Mouse (Mus musculus): ENCODE data around the gene Agr2. TPM values are rescaled to one million over a fixed set of nuclear protein-coding genes. Genes with fewer than 3 reads are reported as not detected.

Gene Agr2
- polyA plus RNA-seq, 1 experiment from 2014 or later: not detected

DNA sequence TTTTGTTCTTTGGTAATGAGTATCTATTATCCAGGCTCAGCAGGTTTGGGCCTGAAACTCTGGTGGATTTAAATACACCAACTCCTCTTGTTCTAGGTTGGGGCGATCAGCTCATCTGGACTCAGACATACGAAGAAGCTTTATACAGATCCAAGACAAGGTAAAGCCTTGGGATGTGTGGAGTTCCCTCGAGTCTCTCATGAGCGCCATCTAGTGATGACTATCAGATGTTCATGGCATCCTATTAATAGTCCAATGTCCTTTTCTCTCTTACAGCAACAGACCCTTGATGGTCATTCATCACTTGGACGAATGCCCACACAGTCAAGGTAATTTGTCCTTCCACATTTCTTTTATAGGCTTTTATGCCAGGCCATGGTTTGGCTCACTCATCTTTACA, 3.1 kb downstream of the Agr2 start:
- Histone ChIP-seq H3K9me3 (replicated peaks) (no peaks in the 10 kb centered on the region), H3K36me3 (no peaks in the 10 kb centered on the region), H3K27me3 (ENCODE audit: low read depth, poor library complexity, severe bottlenecking) (no peaks in the 10 kb centered on the region), H3K4me3 (no peak overlapping the region), H3K4me1 (peaks cover 26% of the 10 kb centered on the region), H3K27ac (replicated peaks) (no peak overlapping the region)
- no peak for DNase-seq (ENCODE audit: low spot score)
- 30% methylated on average over 5 of the region's 5 CpGs for WGBS

DNA sequence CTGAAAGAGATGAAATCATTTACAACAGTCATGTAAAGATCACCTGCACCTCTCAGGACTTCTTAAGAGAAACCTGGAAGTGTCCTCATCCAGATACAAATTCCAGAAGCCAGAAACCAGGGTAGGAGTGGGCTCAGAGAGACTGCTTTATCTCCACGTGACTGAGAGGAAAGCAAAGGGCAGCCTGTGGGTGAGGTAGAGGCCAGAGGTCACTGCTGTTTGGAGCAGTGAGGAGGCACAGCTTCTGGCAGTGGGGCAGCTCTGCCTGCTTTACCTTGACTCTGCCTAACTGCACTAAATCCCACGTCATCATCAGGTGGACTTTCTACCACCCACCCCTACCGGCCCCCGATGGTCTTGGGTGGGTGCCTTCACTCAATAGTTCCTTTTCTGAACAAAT, 12.0 kb downstream of the Agr2 start:
- H3K36me3 ChIP-seq: no peaks in the 10 kb centered on the region
- no peaks in the 10 kb centered on the region for H3K9me3 ChIP-seq (replicated peaks)
- H3K27ac ChIP-seq (replicated peaks): no peak overlapping the region
- no peaks in the 10 kb centered on the region for H3K27me3 ChIP-seq (ENCODE audit: low read depth, poor library complexity, severe bottlenecking)
- WGBS: 72% methylated on average over 4 of the region's 4 CpGs
- no peak for DNase-seq (ENCODE audit: low spot score)
- no peak overlapping the region for H3K4me3 ChIP-seq
- peaks cover 25% of the 10 kb centered on the region for H3K4me1 ChIP-seq

- H3K36me3 ChIP-seq: no peaks in the 10 kb centered on the region
- no peaks in the 10 kb centered on the region for H3K9me3 ChIP-seq (replicated peaks)
- WGBS: 92% methylated on average over 2 of the region's 2 CpGs
- H3K4me3 ChIP-seq: no peak overlapping the region
- no peak overlapping the region for H3K27ac ChIP-seq (replicated peaks)
- DNase-seq (ENCODE audit: low spot score): no peak
- peaks cover 11% of the 10 kb centered on the region for H3K4me1 ChIP-seq
- H3K27me3 ChIP-seq (ENCODE audit: low read depth, poor library complexity, severe bottlenecking): no peaks in the 10 kb centered on the region
Measured at GRCm38 (mm10) chr12:36007581-36007980, 14.9 kb downstream of the Agr2 start.

- Histone ChIP-seq H3K4me1 (peaks cover 9% of the 10 kb centered on the region), H3K36me3 (peaks cover 4% of the 10 kb centered on the region; the same call in 1 of the 2 replicates), H3K9me3 (replicated peaks) (no peaks in the 10 kb centered on the region), H3K4me3 (no peak overlapping the region), H3K27me3 (ENCODE audit: low read depth, poor library complexity, severe bottlenecking) (no peaks in the 10 kb centered on the region), H3K27ac (replicated peaks) (no peak overlapping the region)
- DNase-seq (ENCODE audit: low spot score): no peak
- 78% methylated on average over 6 of the region's 6 CpGs for WGBS
Measured at GRCm38 (mm10) chr12:36008364-36009047, 15.8 kb downstream of the Agr2 start.

DNA sequence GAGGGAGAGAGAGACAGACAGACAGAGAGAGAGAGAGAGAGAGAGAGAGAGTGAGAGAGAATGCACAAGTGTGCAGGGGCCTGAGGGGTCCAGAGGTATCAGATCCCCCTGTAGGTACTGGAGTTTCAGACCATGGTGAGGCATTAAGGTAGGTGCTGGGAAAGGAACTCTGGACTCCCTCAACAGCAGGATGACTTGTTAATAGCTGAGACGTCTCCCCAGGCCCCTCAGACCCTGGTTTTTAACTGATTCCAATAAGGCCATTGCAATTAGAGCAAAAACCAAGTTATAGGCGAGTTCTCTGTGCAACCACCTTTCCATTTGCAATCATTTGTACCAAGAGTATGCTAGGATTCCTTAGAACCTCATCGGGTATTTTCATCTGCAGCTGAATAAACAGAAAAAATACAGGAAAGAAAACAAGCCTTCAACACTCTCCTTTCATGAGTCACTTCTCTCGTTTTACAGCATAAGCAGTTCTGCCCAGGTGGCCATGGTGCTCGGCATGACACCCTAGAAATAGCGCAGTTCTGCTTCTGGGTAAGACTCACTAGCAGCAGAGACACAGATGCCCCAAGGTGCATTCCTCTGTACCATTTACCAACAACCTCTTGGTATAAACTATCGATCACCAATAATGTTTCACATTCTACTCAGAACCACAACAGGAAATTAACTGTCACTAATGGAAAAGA, 20.7 kb downstream of the Agr2 start:
- H3K4me3 ChIP-seq: no peak overlapping the region
- no peaks in the 10 kb centered on the region for H3K27me3 ChIP-seq (ENCODE audit: low read depth, poor library complexity, severe bottlenecking)
- 79% methylated on average over 7 of the region's 7 CpGs for WGBS
- H3K27ac ChIP-seq (replicated peaks): no peak overlapping the region
- H3K4me1 ChIP-seq: no peaks in the 10 kb centered on the region
- peaks cover 49% of the 10 kb centered on the region for H3K36me3 ChIP-seq
- DNase-seq (ENCODE audit: low spot score): no peak
- no peaks in the 10 kb centered on the region; the same call in 1 of the 2 replicates for H3K9me3 ChIP-seq (replicated peaks)

DNA sequence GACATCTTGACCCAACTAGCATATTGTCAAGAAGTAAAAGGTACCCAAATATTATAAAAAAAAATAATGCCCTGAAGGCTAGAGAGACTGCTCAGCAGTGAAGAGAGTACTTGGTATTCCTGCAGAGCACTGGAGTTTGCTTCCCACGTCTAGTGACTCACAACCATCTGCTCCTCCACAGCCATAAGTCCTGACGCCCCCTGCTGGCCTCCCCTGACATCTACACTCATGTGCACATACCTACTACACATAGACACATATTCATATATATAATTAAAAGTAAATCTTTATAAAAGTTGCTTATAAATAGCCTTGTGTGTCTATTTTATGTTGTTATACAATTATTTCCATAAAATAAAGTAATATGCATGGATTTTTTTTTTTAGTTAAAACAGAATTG, 25.1 kb downstream of the Agr2 start:
- no peaks in the 10 kb centered on the region for H3K4me1 ChIP-seq
- peaks cover 87% of the 10 kb centered on the region for H3K36me3 ChIP-seq
- DNase-seq (ENCODE audit: low spot score): no peak
- no peaks in the 10 kb centered on the region; the same call in 1 of the 2 replicates for H3K9me3 ChIP-seq (replicated peaks)
- no peak overlapping the region for H3K4me3 ChIP-seq
- 80% methylated on average over 2 of the region's 2 CpGs for WGBS
- H3K27ac ChIP-seq (replicated peaks): no peak overlapping the region
- H3K27me3 ChIP-seq (ENCODE audit: low read depth, poor library complexity, severe bottlenecking): no peaks in the 10 kb centered on the region

DNA sequence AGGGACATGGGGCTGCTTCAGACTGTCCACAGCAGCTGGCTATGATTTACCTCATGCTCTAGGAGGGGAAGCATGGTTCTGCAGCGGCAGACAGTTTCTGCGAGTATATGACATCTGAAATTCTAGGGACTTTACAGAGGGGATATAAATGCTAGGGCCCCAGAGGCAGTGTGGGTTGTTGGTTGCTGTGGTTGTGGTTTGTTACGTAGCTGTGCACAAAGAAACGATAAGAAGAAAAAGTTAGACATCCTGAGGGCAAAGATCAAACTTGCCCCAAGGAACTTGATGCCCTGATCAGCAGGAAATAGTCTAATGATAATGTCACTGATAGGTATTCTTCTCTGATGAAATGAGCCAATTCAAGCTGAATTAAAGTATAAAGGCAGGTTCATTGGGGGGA, 26.9 kb downstream of the Agr2 start:
- no peaks in the 10 kb centered on the region for H3K4me1 ChIP-seq
- no peak for DNase-seq (ENCODE audit: low spot score)
- H3K4me3 ChIP-seq: no peak overlapping the region
- peaks cover 75% of the 10 kb centered on the region for H3K36me3 ChIP-seq
- no peak overlapping the region for H3K27ac ChIP-seq (replicated peaks)
- H3K27me3 ChIP-seq (ENCODE audit: low read depth, poor library complexity, severe bottlenecking): no peaks in the 10 kb centered on the region
- 88% methylated on average over 4 of the region's 4 CpGs for WGBS
- no peaks in the 10 kb centered on the region; the same call in 1 of the 2 replicates for H3K9me3 ChIP-seq (replicated peaks)

DNA sequence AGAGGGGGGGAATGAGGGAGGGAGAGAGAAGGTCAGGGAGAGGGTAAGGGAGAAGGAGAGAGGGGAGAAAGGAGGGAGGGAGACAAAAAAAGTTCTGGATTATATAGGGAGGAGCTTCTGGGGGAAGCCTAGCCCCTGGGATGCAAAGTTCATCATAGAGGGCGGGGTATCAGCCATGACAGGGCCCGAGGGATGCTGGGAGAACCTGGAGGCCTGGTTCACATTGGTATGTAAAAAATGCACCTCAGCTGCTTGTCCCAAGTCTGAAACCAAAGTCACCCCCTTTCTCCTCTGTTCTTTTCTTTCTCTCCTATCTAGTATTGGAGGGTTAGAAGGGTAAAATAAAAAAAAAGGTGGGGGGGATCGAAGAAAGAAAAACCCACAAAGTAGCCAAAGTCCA, 27.4 kb downstream of the Agr2 start:
- Histone ChIP-seq H3K4me3 (no peak overlapping the region), H3K9me3 (replicated peaks) (no peaks in the 10 kb centered on the region; the same call in 1 of the 2 replicates), H3K27ac (replicated peaks) (no peak overlapping the region), H3K4me1 (no peaks in the 10 kb centered on the region), H3K36me3 (peaks cover 70% of the 10 kb centered on the region), H3K27me3 (ENCODE audit: low read depth, poor library complexity, severe bottlenecking) (no peaks in the 10 kb centered on the region)
- no peak for DNase-seq (ENCODE audit: low spot score)
- 90% methylated on average over 3 of the region's 3 CpGs for WGBS

- Histone ChIP-seq H3K27me3 (ENCODE audit: low read depth, poor library complexity, severe bottlenecking) (no peaks in the 10 kb centered on the region), H3K4me1 (no peaks in the 10 kb centered on the region), H3K9me3 (replicated peaks) (no peaks in the 10 kb centered on the region; the same call in 1 of the 2 replicates), H3K36me3 (peaks cover 64% of the 10 kb centered on the region), H3K27ac (replicated peaks) (no peak overlapping the region), H3K4me3 (no peak overlapping the region)
- no peak for DNase-seq (ENCODE audit: low spot score)
- WGBS: 92% methylated on average over 2 of the region's 2 CpGs
Measured at GRCm38 (mm10) chr12:36020710-36021109, 28.0 kb downstream of the Agr2 start.

GRCm38 (mm10) chr12:36026126-36026525, 33.4 kb downstream of the Agr2 start:
- 93% methylated on average over 4 of the region's 4 CpGs for WGBS
- Histone ChIP-seq H3K4me3 (no peak overlapping the region), H3K9me3 (replicated peaks) (no peaks in the 10 kb centered on the region), H3K4me1 (no peaks in the 10 kb centered on the region), H3K27ac (replicated peaks) (no peak overlapping the region), H3K36me3 (peaks cover 13% of the 10 kb centered on the region), H3K27me3 (ENCODE audit: low read depth, poor library complexity, severe bottlenecking) (no peaks in the 10 kb centered on the region)
- no peak for DNase-seq (ENCODE audit: low spot score)

- 90% methylated on average over 2 of the region's 2 CpGs for WGBS
- Histone ChIP-seq H3K27ac (replicated peaks) (no peak overlapping the region), H3K9me3 (replicated peaks) (no peaks in the 10 kb centered on the region)
Measured at GRCm38 (mm10) chr12:36027171-36027570, 34.5 kb downstream of the Agr2 start.

DNA sequence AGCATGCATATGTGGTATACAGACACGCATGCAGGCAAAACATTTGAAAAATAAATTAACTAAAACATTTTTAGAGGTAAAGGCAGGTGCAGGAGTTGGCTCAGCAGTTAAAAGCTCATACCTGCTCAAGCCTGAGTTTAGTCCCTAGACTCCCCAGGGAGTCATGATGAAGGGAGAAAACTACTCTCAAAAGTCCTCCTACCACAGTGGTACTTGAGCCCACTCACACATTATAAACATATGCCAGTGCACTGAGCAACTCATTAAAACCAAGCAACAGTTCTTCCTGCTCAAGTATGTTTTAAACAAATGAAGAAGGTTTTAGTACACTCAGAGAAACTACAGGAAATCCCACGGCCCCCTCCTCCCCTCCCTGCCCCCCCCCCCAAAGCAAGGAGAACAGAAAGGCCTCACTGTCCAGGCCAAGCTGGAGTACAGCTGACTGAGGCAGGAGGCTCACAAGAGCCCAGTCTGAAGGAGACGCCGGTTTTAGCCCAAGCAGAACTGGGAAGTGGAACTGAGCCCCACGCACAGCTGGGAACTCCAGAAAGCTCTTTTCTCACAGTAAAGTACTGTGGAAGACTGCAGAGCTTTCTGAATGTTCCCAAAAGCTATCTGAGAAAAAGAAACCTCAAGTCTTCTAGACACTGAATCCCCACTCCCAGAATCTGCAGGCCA, 36.4 kb downstream of the Agr2 start:
- H3K36me3 ChIP-seq: peaks cover 17% of the 10 kb centered on the region
- H3K9me3 ChIP-seq (replicated peaks): 0 out of 2 replicates have a peak, but pooled peaks cover 2% of the 10 kb centered on the region
- H3K27ac ChIP-seq (replicated peaks): no peak overlapping the region
- DNase-seq (ENCODE audit: low spot score): no peak
- H3K4me3 ChIP-seq: no peak overlapping the region
- 87% methylated on average over 5 of the region's 5 CpGs for WGBS
- H3K4me1 ChIP-seq: no peaks in the 10 kb centered on the region
- no peaks in the 10 kb centered on the region for H3K27me3 ChIP-seq (ENCODE audit: low read depth, poor library complexity, severe bottlenecking)

More at GRCm38 (mm10) chr12:36027171-36027570, 34.5 kb downstream of the Agr2 start:
- no peak overlapping the region for H3K4me3 ChIP-seq
- H3K4me1 ChIP-seq: no peaks in the 10 kb centered on the region
- H3K27me3 ChIP-seq (ENCODE audit: low read depth, poor library complexity, severe bottlenecking): no peaks in the 10 kb centered on the region
- no peak for DNase-seq (ENCODE audit: low spot score)
- H3K36me3 ChIP-seq: 0 out of 2 replicates have a peak, but pooled peaks cover 4% of the 10 kb centered on the region

- Histone ChIP-seq H3K36me3 (peaks cover 23% of the 10 kb centered on the region), H3K9me3 (replicated peaks) (peaks cover 2% of the 10 kb centered on the region; the same call in 1 of the 2 replicates), H3K4me3 (no peak overlapping the region), H3K27me3 (ENCODE audit: low read depth, poor library complexity, severe bottlenecking) (no peaks in the 10 kb centered on the region), H3K27ac (replicated peaks) (no peak overlapping the region), H3K4me1 (no peaks in the 10 kb centered on the region)
- 91% methylated on average over 4 of the region's 6 CpGs for WGBS
- no peak for DNase-seq (ENCODE audit: low spot score)
Measured at GRCm38 (mm10) chr12:36029687-36030086, 37.0 kb downstream of the Agr2 start.

Data from midbrain, embryonic 10.5 days (tissue).